Mouse (Mus musculus): ENCODE measurements around the gene Dazap2.

- TF ChIP-seq POLR2A (IDR thresholded peaks at IDR 0.05; ENCODE audit: control insufficient read depth, extremely low read depth, insufficient read depth, low read length, poor library complexity), result no peak
- no peak for TF ChIP-seq CTCF (IDR thresholded peaks at IDR 0.05; ENCODE audit: borderline replicate concordance, control insufficient read depth, extremely low read depth, insufficient read depth, low read length, poor library complexity)
Observed at GRCm38 (mm10) chr15:100577972-100578371, 37.2 kb upstream of the Dazap2 start.
